In genomic region chr10:60108321-60109111, GRCm38 (mm10) we compare ENCODE assay signal across 9 mouse cellular contexts. TPM values are rescaled to one million over a fixed set of nuclear protein-coding genes. Genes with fewer than 3 reads are reported as not detected.
A peak's percentile ranks its signal among the peaks of the same experiment; 100 is the strongest.
DNase-seq lines count a peak whose midpoint lies in the region; ATAC-seq lines count a peak whose summit lies in the region.
"Had no signal": no experiment of that assay in that cellular context is flagged by ENCODE, and none has a peak within 500 bp of the region (broad histone marks: within the 10 kb centered on the region; RNA-seq: fewer than 3 reads in every experiment).

No protein-coding gene starts in this region.

- H3K36me3 ChIP-seq in kidney, embryonic 14.5 days (ENCODE audit: control insufficient read depth, insufficient read depth, low read length) = no peaks in the 10 kb centered on the region
- no peaks in the 10 kb centered on the region for H3K36me3 ChIP-seq in forebrain, embryonic 14.5 days (ENCODE audit: control insufficient read depth, insufficient read depth, low read length)
- H3K36me3 ChIP-seq in midbrain, embryonic 16.5 days (ENCODE audit: control insufficient read depth, insufficient read depth, low read length) = no peaks in the 10 kb centered on the region

- peaks cover 21% of the 10 kb centered on the region for H3K27me3 ChIP-seq in kidney, embryonic 14.5 days (ENCODE audit: control insufficient read depth, insufficient read depth, low read length)
- H3K27me3 ChIP-seq in forebrain, embryonic 14.5 days (replicated peaks; ENCODE audit: control insufficient read depth, insufficient read depth, low read length) = peaks cover 6% of the 10 kb centered on the region; the same call in 1 of the 2 replicates
- no peaks in the 10 kb centered on the region for H3K27me3 ChIP-seq in midbrain, embryonic 16.5 days (ENCODE audit: control insufficient read depth, insufficient read depth, low read depth, low read length)

- H3K4me2 ChIP-seq in kidney, embryonic 14.5 days (replicated peaks; ENCODE audit: low read depth, low read length) = peak overlapping the region; percentile 96
- H3K4me2 ChIP-seq in forebrain, embryonic 14.5 days (ENCODE audit: low read length) = peak overlapping the region; percentile 93
- H3K4me2 ChIP-seq in midbrain, embryonic 16.5 days (ENCODE audit: low read length) = peak overlapping the region; percentile 91

- H3K4me3 ChIP-seq in kidney, embryonic 14.5 days (ENCODE audit: low read length) = peak overlapping the region; percentile 69
- peak overlapping the region; percentile 59 for H3K4me3 ChIP-seq in forebrain, embryonic 14.5 days (ENCODE audit: low read depth, low read length)
- H3K4me3 ChIP-seq in midbrain, embryonic 16.5 days (ENCODE audit: low read depth, low read length) = peak overlapping the region; percentile 66

- DNase-seq in kidney, adult 8-10 months = no peak
- peak; percentile 75 for DNase-seq in cerebellum, adult 8-10 months
- no peak for DNase-seq in forebrain, embryonic 14.5 days (ENCODE audit: low spot score)
- DNase-seq in heart, adult 18-20 months = no peak
- DNase-seq in heart, postnatal 14 days = no peak
- no peak for DNase-seq in heart, adult 9 months (ENCODE audit: low spot score in 2 of 2)
- DNase-seq: liver, postnatal 0 days had no signal

- ATAC-seq in kidney, embryonic 14.5 days (ENCODE audit: low FRiP score, low TSS enrichment) = no peak
- no peak for ATAC-seq in forebrain, embryonic 14.5 days
- no peak for ATAC-seq in midbrain, embryonic 16.5 days
- ATAC-seq: liver, postnatal 0 days had no signal

- intact Hi-C loops in heart, postnatal 14 days (cut with DNase I) = no loop called here

- no peak overlapping the region for H3K27ac ChIP-seq in kidney, embryonic 14.5 days (ENCODE audit: low read depth, low read length)
- H3K27ac ChIP-seq in forebrain, embryonic 14.5 days (ENCODE audit: low read depth, low read length) = no peak overlapping the region
- peak overlapping the region; percentile 97 for H3K27ac ChIP-seq in midbrain, embryonic 16.5 days (ENCODE audit: low read length)

- H3K4me1 ChIP-seq in kidney, embryonic 14.5 days (ENCODE audit: control insufficient read depth, insufficient read depth, low read length) = peaks cover 9% of the 10 kb centered on the region; the same call in 1 of the 2 replicates
- peaks cover 15% of the 10 kb centered on the region for H3K4me1 ChIP-seq in forebrain, embryonic 14.5 days (ENCODE audit: control insufficient read depth, insufficient read depth, low read length)
- H3K4me1 ChIP-seq in midbrain, embryonic 16.5 days (ENCODE audit: control insufficient read depth, insufficient read depth, low read length) = peaks cover 40% of the 10 kb centered on the region

- no peaks in the 10 kb centered on the region for H3K9me3 ChIP-seq in kidney, embryonic 14.5 days (ENCODE audit: control insufficient read depth, low read length)
- H3K9me3 ChIP-seq in forebrain, embryonic 14.5 days (replicated peaks; ENCODE audit: control insufficient read depth, low read length) = no peaks in the 10 kb centered on the region
- no peaks in the 10 kb centered on the region for H3K9me3 ChIP-seq in midbrain, embryonic 16.5 days (replicated peaks; ENCODE audit: control insufficient read depth, low read length, poor library complexity, severe bottlenecking)

- H3K9ac ChIP-seq in kidney, embryonic 14.5 days (ENCODE audit: low read depth, low read length) = peak overlapping the region; percentile 77; the same call in 1 of the 2 replicates
- peak overlapping the region; percentile 82; the same call in 1 of the 2 replicates for H3K9ac ChIP-seq in forebrain, embryonic 14.5 days (ENCODE audit: low read length)
- H3K9ac ChIP-seq in midbrain, embryonic 16.5 days (ENCODE audit: low read depth, low read length) = peak overlapping the region; percentile 91
- H3K9ac ChIP-seq: liver, postnatal 0 days had no signal

- 48% methylated on average over 16 of the region's 17 CpGs for WGBS in kidney, embryonic 14.5 days
- 34% methylated on average over 16 of the region's 17 CpGs for WGBS in forebrain, embryonic 14.5 days
- 34% methylated on average over 17 of the region's 17 CpGs for WGBS in midbrain, embryonic 16.5 days

RNA-seq across cellular contexts. Expression of gene Spock2, which starts 2.5 kb away (rescaled TPM):
- 35.7 and 51.3 TPM in 2 replicates for polyA plus RNA-seq in kidney, embryonic 14.5 days (2014; fragmentation: Nextera tagmentation; extraction: Ambion mirVana)
- polyA plus RNA-seq in forebrain, embryonic 14.5 days (2014; fragmentation: Nextera tagmentation; extraction: Ambion mirVana) = 23.5 and 36.1 TPM in 2 replicates
- polyA plus RNA-seq in midbrain, embryonic 16.5 days (2015; fragmentation: Nextera tagmentation; extraction: Ambion mirVana) = 115 and 129 TPM in 2 replicates
- total RNA-seq in heart, adult 18-20 months (2021) = 10 to 100 TPM; 10.3 to 16.2 TPM
- 10 to 100 TPM; 11.5 to 18.0 TPM for total RNA-seq in heart, postnatal 14 days (2021)
